Mouse (Mus musculus) E14TG2a.4 (cell line): ENCODE measurements around the gene Notch2.

Source experiments
- CTCF ChIP-seq: conservative IDR thresholded peaks from 2 replicates; pipeline ENCODE4 v1.5.1; 2014; ENCODE audit warnings: low read length
- NANOG ChIP-seq: IDR thresholded peaks from 2 replicates; pipeline ENCODE4 v1.6.1; 2014; ENCODE audit warnings: borderline replicate concordance, low read length, mixed read lengths
- POU5F1 ChIP-seq: IDR thresholded peaks from 2 replicates; pipeline ENCODE4 v1.6.1; 2014; ENCODE audit warnings: low read length, borderline replicate concordance

- TF ChIP-seq CTCF (no peak), NANOG (no peak), POU5F1 (no peak)
Measured at GRCm38 (mm10) chr3:98046305-98046704, 33.0 kb downstream of the Notch2 start.
